Mouse (Mus musculus) neutrophil, adult 5-6 weeks (primary cell): Measurements from ENCODE around the gene Mtor. TPM values are rescaled to one million over a fixed set of nuclear protein-coding genes. Genes with fewer than 3 reads are reported as not detected.

ENCODE experiments used
- ATAC-seq: fragments of 151-379, 151-347 bp; 2 replicates; pipeline ENCODE4 v1.8.0; 2017; ENCODE audit warnings: mild to moderate bottlenecking, moderate TSS enrichment; ENCODE audit not compliant: insufficient number of reproducible peaks, poor library complexity, low FRiP score, severe bottlenecking; ENCODE audit errors: extremely low read depth
- total RNA-seq: library from RNA; stranded (forward); fragments of 200-1000 nt; gene quantifications from 2 replicates; pipeline ENCODE4 v1.2.3, GENCODE M21; 2017

Mtor gene
- total RNA-seq, 1 experiment from 2014 or later, result 21.1 TPM

- ATAC-seq, result no peak
Observed at GRCm38 (mm10) chr4:148472436-148473174, 24.2 kb downstream of the Mtor start.

GRCm38 (mm10) chr4:148473496-148473895 lies 25.1 kb downstream of the Mtor start:
- no peak for ATAC-seq

- ATAC-seq, result no peak
Observed at GRCm38 (mm10) chr4:148480245-148480644, 31.8 kb downstream of the Mtor start.

- ATAC-seq, result no peak
Observed at GRCm38 (mm10) chr4:148481557-148482168, 33.3 kb downstream of the Mtor start.

- ATAC-seq, result no peak
Observed at GRCm38 (mm10) chr4:148484511-148484910, 36.1 kb downstream of the Mtor start.

GRCm38 (mm10) chr4:148487841-148488240 lies 39.4 kb downstream of the Mtor start:
- ATAC-seq, result no peak

GRCm38 (mm10) chr4:148490502-148490901 lies 42.1 kb downstream of the Mtor start:
- no peak for ATAC-seq

- ATAC-seq, result no peak
Observed at GRCm38 (mm10) chr4:148491448-148491847, 43.0 kb downstream of the Mtor start.

- no peak for ATAC-seq
Observed at GRCm38 (mm10) chr4:148495160-148495559, 46.7 kb downstream of the Mtor start.

GRCm38 (mm10) chr4:148495874-148496689 lies 47.7 kb downstream of the Mtor start:
- no peak for ATAC-seq

GRCm38 (mm10) chr4:148500410-148500867 lies 52.0 kb downstream of the Mtor start, which contains the start of gene Angptl7:
TSS of gene Angptl7 (minus strand) at chr4:148500460.
- no peak for ATAC-seq

- no peak for ATAC-seq
Observed at GRCm38 (mm10) chr4:148504497-148504959, 56.1 kb downstream of the Mtor start.

- ATAC-seq, result no peak
Observed at GRCm38 (mm10) chr4:148507585-148507984, 59.2 kb downstream of the Mtor start.

GRCm38 (mm10) chr4:148508084-148508849 lies 59.9 kb downstream of the Mtor start:
- no peak for ATAC-seq

- ATAC-seq, result no peak
Observed at GRCm38 (mm10) chr4:148509450-148510084, 61.2 kb downstream of the Mtor start.

GRCm38 (mm10) chr4:148510691-148511090 lies 62.3 kb downstream of the Mtor start:
- no peak for ATAC-seq

GRCm38 (mm10) chr4:148511334-148511733 lies 62.9 kb downstream of the Mtor start:
- ATAC-seq, result no peak

- no peak for ATAC-seq
Observed at GRCm38 (mm10) chr4:148513021-148513559, 64.7 kb downstream of the Mtor start.
